Mouse (Mus musculus) spleen, adult 2 months (tissue): ENCODE measurements around the gene Skor1.

Experiments
- CTCF ChIP-seq: fragments of 200-500 bp; IDR thresholded peaks from 2 replicates; pipeline ENCODE4 v1.5.1; 2011; ENCODE audit warnings: mild to moderate bottlenecking, inconsistent platforms; ENCODE audit not compliant: insufficient read depth, insufficient read length, insufficient replicate concordance; ENCODE audit errors: extremely low read depth
- POLR2A ChIP-seq: fragments of 200-500 bp; IDR thresholded peaks from 2 replicates; pipeline ENCODE4 v1.6.1; 2011; ENCODE audit warnings: low read depth, low read length, inconsistent platforms

- TF ChIP-seq CTCF = no peak
- no peak for TF ChIP-seq POLR2A
Measured at GRCm38 (mm10) chr9:63143227-63143626, 5.5 kb downstream of the Skor1 start.
